Mouse (Mus musculus): ENCODE results near the gene Ddx49. TPM values are rescaled to one million over a fixed set of nuclear protein-coding genes. Genes with fewer than 3 reads are reported as not detected.

The Ddx49 gene
- total and polyA plus RNA-seq, 3 experiments: 21.6 to 26.4 (median 24.3) TPM

DNA sequence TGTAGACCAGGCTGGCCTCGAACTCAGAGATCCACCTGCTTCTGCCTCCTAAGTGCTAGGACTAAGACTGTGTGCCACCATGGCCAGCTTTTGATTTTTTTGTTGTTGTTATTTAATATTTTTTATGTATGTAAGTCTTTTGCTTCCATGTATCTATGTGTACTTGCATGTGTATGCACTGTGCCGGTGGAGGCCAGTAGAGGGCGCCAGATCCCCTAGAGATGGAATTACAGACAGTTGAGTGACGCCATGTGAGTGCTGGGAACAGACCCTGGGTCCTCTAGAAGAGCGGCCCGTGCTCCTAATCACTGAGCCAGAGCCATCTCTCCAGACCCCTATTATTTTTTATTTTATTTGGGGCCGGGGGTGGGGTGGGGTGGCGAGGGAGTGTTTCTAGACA is 15.6 kb downstream of the Ddx49 start:
- TF ChIP-seq EP300 (IDR thresholded peaks at IDR 0.05; ENCODE audit: insufficient read depth, low read depth, low read length) (no peak), CTCF (IDR thresholded peaks at IDR 0.05) (peak; percentile 59), POLR2A (IDR thresholded peaks at IDR 0.05; ENCODE audit: insufficient read depth, low read depth, low read length) (no peak)
- no peak overlapping the region for H3K9ac ChIP-seq (ENCODE audit: low read depth, low read length)
- 92% methylated on average over 8 of the region's 8 CpGs for WGBS
- no peak overlapping the region for H3K27ac ChIP-seq
- no peak for DNase-seq
- H3K4me3 ChIP-seq: no peak overlapping the region
- intact Hi-C loops (cut with DNase I): no loop called here
- no peaks in the 10 kb centered on the region for H3K36me3 ChIP-seq (ENCODE audit: control insufficient read depth, insufficient read depth, low read length)
- H3K79me2 ChIP-seq (replicated peaks; ENCODE audit: control insufficient read depth, insufficient read depth, low read length): no peaks in the 10 kb centered on the region
- H3K27me3 ChIP-seq (ENCODE audit: control insufficient read depth, insufficient read depth, low read length): no peaks in the 10 kb centered on the region
- peaks cover 7% of the 10 kb centered on the region for H3K4me1 ChIP-seq (ENCODE audit: control insufficient read depth, insufficient read depth, low read length)

DNA sequence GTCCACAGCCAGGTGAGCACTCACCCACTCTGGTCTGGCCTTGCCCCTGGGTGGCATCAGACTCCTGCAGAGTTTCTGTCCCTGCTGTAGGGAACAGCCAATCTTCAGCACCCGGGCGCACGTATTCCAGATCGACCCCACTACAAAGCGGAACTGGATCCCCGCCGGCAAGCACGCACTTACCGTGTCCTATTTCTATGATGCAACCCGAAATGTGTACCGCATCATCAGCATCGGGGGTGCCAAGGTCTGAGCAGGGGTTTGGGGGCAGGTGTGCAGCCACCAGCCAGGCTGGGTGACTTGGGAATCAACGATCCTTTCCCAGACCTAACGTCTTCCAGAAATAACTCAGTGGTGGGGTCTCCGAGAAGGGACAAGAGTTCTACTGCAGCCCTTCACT is 17.0 kb downstream of the Ddx49 start:
- WGBS: 97% methylated on average over 15 of the region's 15 CpGs
- no peak overlapping the region for H3K27ac ChIP-seq
- H3K9ac ChIP-seq (ENCODE audit: low read depth, low read length): no peak overlapping the region
- peaks cover 7% of the 10 kb centered on the region for H3K4me1 ChIP-seq (ENCODE audit: control insufficient read depth, insufficient read depth, low read length)
- TF ChIP-seq EP300 (IDR thresholded peaks at IDR 0.05; ENCODE audit: insufficient read depth, low read depth, low read length) (no peak), CTCF (IDR thresholded peaks at IDR 0.05) (no peak), POLR2A (IDR thresholded peaks at IDR 0.05; ENCODE audit: insufficient read depth, low read depth, low read length) (no peak)
- no peaks in the 10 kb centered on the region for H3K27me3 ChIP-seq (ENCODE audit: control insufficient read depth, insufficient read depth, low read length)
- DNase-seq: no peak
- intact Hi-C loops (cut with DNase I): no loop called here
- no peaks in the 10 kb centered on the region for H3K36me3 ChIP-seq (ENCODE audit: control insufficient read depth, insufficient read depth, low read length)
- no peak overlapping the region for H3K4me3 ChIP-seq
- H3K79me2 ChIP-seq (replicated peaks; ENCODE audit: control insufficient read depth, insufficient read depth, low read length): no peaks in the 10 kb centered on the region

DNA sequence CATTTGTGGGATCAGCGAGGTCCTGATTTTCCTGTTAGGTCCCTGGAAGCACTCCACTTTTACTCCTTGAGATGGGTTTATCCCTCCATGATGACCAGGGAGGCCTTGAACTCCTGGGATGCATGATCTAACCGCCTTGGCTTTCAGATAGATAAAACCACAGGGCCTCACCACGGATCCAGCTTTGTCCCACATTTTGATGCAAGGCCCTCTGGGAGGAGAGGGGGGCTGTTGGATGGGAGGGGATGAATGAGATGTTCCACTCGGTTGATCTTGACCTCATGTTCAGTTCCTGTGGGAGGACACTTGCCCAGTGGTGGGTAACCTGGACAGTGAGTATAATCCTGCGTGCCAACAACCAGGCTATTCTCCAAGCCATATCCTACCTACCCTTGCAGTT is 17.9 kb downstream of the Ddx49 start:
- no peak for DNase-seq
- Histone ChIP-seq H3K4me1 (ENCODE audit: control insufficient read depth, insufficient read depth, low read length) (peaks cover 8% of the 10 kb centered on the region), H3K4me3 (no peak overlapping the region), H3K36me3 (ENCODE audit: control insufficient read depth, insufficient read depth, low read length) (no peaks in the 10 kb centered on the region), H3K27ac (no peak overlapping the region), H3K9ac (ENCODE audit: low read depth, low read length) (no peak overlapping the region), H3K27me3 (ENCODE audit: control insufficient read depth, insufficient read depth, low read length) (no peaks in the 10 kb centered on the region), H3K79me2 (replicated peaks; ENCODE audit: control insufficient read depth, insufficient read depth, low read length) (no peaks in the 10 kb centered on the region)
- TF ChIP-seq EP300 (IDR thresholded peaks at IDR 0.05; ENCODE audit: insufficient read depth, low read depth, low read length) (no peak), CTCF (IDR thresholded peaks at IDR 0.05) (no peak), POLR2A (IDR thresholded peaks at IDR 0.05; ENCODE audit: insufficient read depth, low read depth, low read length) (no peak)
- intact Hi-C loops (cut with DNase I): no loop called here
- WGBS: 64% methylated on average over 5 of the region's 5 CpGs

DNA sequence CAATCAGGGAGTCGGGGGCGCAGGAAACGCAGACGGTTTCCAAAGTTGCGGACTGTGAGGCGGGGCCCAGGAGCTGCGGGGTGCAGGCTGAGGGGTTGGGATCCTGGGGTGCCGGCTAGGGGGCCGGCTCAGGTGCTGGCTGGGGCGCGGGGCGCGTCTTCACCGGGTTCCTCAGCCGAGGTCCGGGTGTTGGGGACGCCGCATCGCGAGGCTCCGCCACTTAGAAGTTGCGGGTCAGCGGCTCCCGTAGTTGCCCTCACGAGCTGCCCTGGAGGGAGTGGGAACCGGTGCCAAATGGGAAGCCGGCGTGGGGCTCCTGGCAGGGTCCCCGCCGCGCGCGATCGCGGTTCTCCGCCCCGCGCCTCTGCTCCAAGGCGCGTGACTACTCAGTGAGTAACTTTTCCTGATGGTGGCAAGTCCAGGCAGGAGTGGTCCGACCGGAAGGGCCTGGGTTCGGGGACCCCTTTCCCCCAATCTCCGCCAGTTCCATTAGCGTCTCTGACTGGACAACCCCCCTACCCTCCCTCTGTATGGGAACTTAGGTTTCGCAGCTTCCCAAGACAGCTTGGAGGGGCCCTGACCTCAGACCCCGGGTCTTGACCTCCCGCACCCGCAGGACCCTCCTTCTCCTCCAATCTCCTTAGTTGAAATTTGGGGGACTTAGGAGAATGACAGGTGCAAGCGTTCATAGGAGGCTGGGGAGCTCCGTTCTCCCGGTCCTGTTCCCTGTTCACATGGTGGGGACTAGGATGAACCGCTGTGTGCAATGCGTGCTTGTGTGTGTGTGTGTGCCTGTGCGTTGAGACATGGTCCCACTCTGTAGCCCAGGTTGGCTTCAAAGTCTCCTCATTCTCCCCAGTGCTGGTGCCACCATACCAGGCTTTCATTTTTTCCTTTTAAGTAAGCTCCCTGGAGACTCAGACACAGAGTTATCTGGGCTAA is 18.9 kb downstream of the Ddx49 start:
- H3K27ac ChIP-seq: peak overlapping the region; percentile 89
- intact Hi-C loops (cut with DNase I): loop anchor here (2.0 kb wide), 1 partner anchor 19 kb away; the partner anchor contains the start of genes Cope and Ddx49
- DNase-seq: no peak
- no peaks in the 10 kb centered on the region for H3K79me2 ChIP-seq (replicated peaks; ENCODE audit: control insufficient read depth, insufficient read depth, low read length)
- peak overlapping the region; percentile 92 for H3K9ac ChIP-seq (ENCODE audit: low read depth, low read length)
- no peaks in the 10 kb centered on the region for H3K36me3 ChIP-seq (ENCODE audit: control insufficient read depth, insufficient read depth, low read length)
- H3K4me3 ChIP-seq: peak overlapping the region; percentile 53
- TF ChIP-seq CTCF (IDR thresholded peaks at IDR 0.05): no peak
- no peak for TF ChIP-seq EP300 (IDR thresholded peaks at IDR 0.05; ENCODE audit: insufficient read depth, low read depth, low read length)
- no peak for TF ChIP-seq POLR2A (IDR thresholded peaks at IDR 0.05; ENCODE audit: insufficient read depth, low read depth, low read length)
- no peaks in the 10 kb centered on the region for H3K27me3 ChIP-seq (ENCODE audit: control insufficient read depth, insufficient read depth, low read length)
- H3K4me1 ChIP-seq (ENCODE audit: control insufficient read depth, insufficient read depth, low read length): peaks cover 11% of the 10 kb centered on the region
- WGBS: 4% methylated on average over 55 of the region's 55 CpGs

DNA sequence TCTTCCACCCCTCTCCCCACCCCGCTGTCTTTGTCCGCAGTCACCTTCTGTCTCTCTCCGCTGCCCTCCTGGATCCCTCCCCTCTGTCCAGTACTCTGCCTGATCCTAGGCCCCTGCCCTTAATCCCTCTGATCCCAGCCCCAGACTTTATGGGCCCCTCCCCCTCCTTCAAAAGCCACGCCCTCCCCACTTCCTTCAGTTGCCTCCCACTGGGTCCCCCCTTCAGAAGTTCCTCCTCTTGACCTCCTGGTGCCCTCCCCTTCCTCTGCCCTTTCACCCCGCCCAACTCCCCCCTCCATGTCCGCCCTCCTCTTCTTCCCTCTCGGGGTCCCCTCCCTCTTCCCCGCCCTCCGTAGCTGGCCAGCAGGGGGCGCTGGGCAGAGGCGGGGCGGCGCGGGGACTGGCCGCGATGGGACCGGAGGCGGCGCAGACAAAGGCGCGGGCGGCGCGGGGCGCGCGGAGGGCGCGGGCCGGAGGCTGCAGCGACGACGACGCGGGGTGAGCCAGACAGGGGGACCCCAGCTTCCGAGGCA is 19.6 kb downstream of the Ddx49 start, which contains the start of gene Homer3:
TSS of gene Homer3 (plus strand) at position 225 of the 533 bp plus-strand sequence.
- 3% methylated on average over 26 of the region's 36 CpGs for WGBS
- Histone ChIP-seq H3K79me2 (replicated peaks; ENCODE audit: control insufficient read depth, insufficient read depth, low read length) (no peaks in the 10 kb centered on the region), H3K9ac (ENCODE audit: low read depth, low read length) (peak within 1 kb of the TSS; percentile 92), H3K4me1 (ENCODE audit: control insufficient read depth, insufficient read depth, low read length) (peaks cover 11% of the 10 kb centered on the region), H3K36me3 (ENCODE audit: control insufficient read depth, insufficient read depth, low read length) (no peaks in the 10 kb centered on the region), H3K4me3 (peak within 1 kb of the TSS; percentile 53), H3K27me3 (ENCODE audit: control insufficient read depth, insufficient read depth, low read length) (no peaks in the 10 kb centered on the region), H3K27ac (peak within 1 kb of the TSS; percentile 89)
- intact Hi-C loops (cut with DNase I): loop anchor here (2.0 kb wide), 1 partner anchor 20 kb away; the partner anchor contains the start of genes Cope and Ddx49
- TF ChIP-seq CTCF (IDR thresholded peaks at IDR 0.05) (peak; percentile 81), EP300 (IDR thresholded peaks at IDR 0.05; ENCODE audit: insufficient read depth, low read depth, low read length) (no peak), POLR2A (IDR thresholded peaks at IDR 0.05; ENCODE audit: insufficient read depth, low read depth, low read length) (peak; percentile 70)
- DNase-seq: peak; percentile 94 to 97

Data from heart, adult 2 months (tissue).